Mouse (Mus musculus) limb, embryonic 15.5 days (tissue): Measurements from ENCODE around the gene Trim54. TPM values are rescaled to one million over a fixed set of nuclear protein-coding genes. Genes with fewer than 3 reads are reported as not detected.

Source experiments
- ATAC-seq: fragments of 200-750 bp; cut with Nextera tagmentation; 2 replicates; pipeline ENCODE4 v1.8.0; 2017; ENCODE audit warnings: low read depth, moderate TSS enrichment; ENCODE audit not compliant: insufficient number of reproducible peaks, low FRiP score, low TSS enrichment
- H3K27ac ChIP-seq: fragments of 300-500 bp; sonication (generic); 2 replicates; pipeline ENCODE4 v1.5.1; 2015; ENCODE audit warnings: moderate library complexity, mild to moderate bottlenecking, inconsistent platforms
- H3K27me3 ChIP-seq: fragments of 300-500 bp; sonication (generic); 2 replicates; pipeline ENCODE4 v1.6.1; 2015; ENCODE audit warnings: inconsistent platforms
- H3K36me3 ChIP-seq: fragments of 300-500 bp; sonication (generic); 2 replicates; pipeline ENCODE4 v1.6.1; 2015; ENCODE audit warnings: inconsistent platforms
- H3K4me1 ChIP-seq: fragments of 300-500 bp; sonication (generic); 2 replicates; pipeline ENCODE4 v1.6.1; 2015; ENCODE audit warnings: inconsistent platforms
- H3K4me2 ChIP-seq: fragments of 300-500 bp; sonication (generic); 2 replicates; pipeline ENCODE4 v1.6.1; 2015; ENCODE audit warnings: mild to moderate bottlenecking, inconsistent platforms
- H3K4me3 ChIP-seq: fragments of 300-500 bp; sonication (generic); 2 replicates; pipeline ENCODE4 v1.5.1; 2015; ENCODE audit warnings: mild to moderate bottlenecking, inconsistent platforms
- H3K9ac ChIP-seq: fragments of 300-500 bp; sonication (generic); 2 replicates; pipeline ENCODE4 v1.6.1; 2015; ENCODE audit warnings: inconsistent platforms
- H3K9me3 ChIP-seq: fragments of 300-500 bp; sonication (generic); 2 replicates; pipeline ENCODE4 v1.6.1; 2016; ENCODE audit warnings: inconsistent platforms
- WGBS: fragments of 180-500 bp; shearing (Covaris S2); methylation state at CpG from one replicate; pipeline ENCODE4 v1.1.7; 2015; 5-methylcytosine and 5-hydroxymethylcytosine counted together
- polyA plus RNA-seq: library from polyadenylated mRNA; unstranded; fragments of >200 nt; fragmentation: Nextera tagmentation; extraction: Ambion mirVana; gene quantifications from 2 replicates; pipeline ENCODE4 v1.2.1, GENCODE M21; 2015

The Trim54 gene
- polyA plus RNA-seq, 1 experiment from 2014 or later, result 7.6 TPM

GRCm38 (mm10) chr5:31154152-31154553, 37.6 kb downstream of the Trim54 start, which contains the start of gene Mpv17:
Gene Mpv17, minus strand, starts transcription at chr5:31154251.
- H3K9me3 ChIP-seq, result no peaks in the 10 kb centered on the region
- peak; percentile 84 for ATAC-seq
- peaks cover 33% of the 10 kb centered on the region for H3K36me3 ChIP-seq
- WGBS, result 0% methylated on average over 19 of the region's 19 CpGs
- peak within 1 kb of the TSS; percentile 71 for H3K4me3 ChIP-seq
- peak within 1 kb of the TSS; percentile 56 for H3K9ac ChIP-seq
- H3K27ac ChIP-seq, result peak within 1 kb of the TSS; percentile 89
- peaks cover 12% of the 10 kb centered on the region for H3K4me1 ChIP-seq
- no peaks in the 10 kb centered on the region for H3K27me3 ChIP-seq
- peak within 1 kb of the TSS; percentile 79 for H3K4me2 ChIP-seq

- H3K4me2 ChIP-seq, result no peak overlapping the region
- no peak for ATAC-seq
- peaks cover 90% of the 10 kb centered on the region for H3K36me3 ChIP-seq
- H3K9me3 ChIP-seq, result no peaks in the 10 kb centered on the region
- H3K4me3 ChIP-seq, result no peak overlapping the region
- no peak overlapping the region for H3K9ac ChIP-seq
- H3K27me3 ChIP-seq, result no peaks in the 10 kb centered on the region
- no peaks in the 10 kb centered on the region for H3K4me1 ChIP-seq
- no peak overlapping the region for H3K27ac ChIP-seq
Measured at GRCm38 (mm10) chr5:31162462-31162861, 46.0 kb downstream of the Trim54 start.

GRCm38 (mm10) chr5:31164878-31165277, 48.4 kb downstream of the Trim54 start:
- Histone ChIP-seq H3K9me3 (no peaks in the 10 kb centered on the region), H3K4me2 (no peak overlapping the region), H3K9ac (no peak overlapping the region), H3K27me3 (no peaks in the 10 kb centered on the region), H3K4me3 (no peak overlapping the region), H3K4me1 (no peaks in the 10 kb centered on the region), H3K36me3 (peaks cover 90% of the 10 kb centered on the region), H3K27ac (no peak overlapping the region)
- WGBS, result 97% methylated on average over 1 of the region's 1 CpGs
- ATAC-seq, result no peak

DNA sequence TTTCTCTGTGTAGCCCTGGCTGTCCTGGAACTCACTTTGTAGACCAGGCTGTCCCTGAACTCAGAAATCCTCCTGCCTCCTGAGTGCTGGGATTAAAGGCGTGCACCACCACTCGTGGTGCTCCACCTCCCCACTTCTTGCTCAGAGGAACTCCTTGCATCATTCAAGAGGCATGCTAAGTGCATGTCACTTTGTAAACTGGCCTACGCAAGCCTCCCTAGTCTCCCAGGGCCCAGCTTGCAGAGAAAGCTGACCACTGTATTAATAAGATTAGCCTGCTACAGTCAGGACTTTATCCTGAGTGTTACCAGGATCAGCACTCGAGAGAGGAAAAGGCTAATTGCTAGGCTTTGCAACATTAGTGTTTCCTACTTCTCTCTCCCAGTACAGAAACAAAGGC, 52.1 kb downstream of the Trim54 start:
- Histone ChIP-seq H3K4me2 (no peak overlapping the region), H3K36me3 (peaks cover 96% of the 10 kb centered on the region), H3K9ac (no peak overlapping the region), H3K4me3 (no peak overlapping the region), H3K9me3 (no peaks in the 10 kb centered on the region), H3K4me1 (no peaks in the 10 kb centered on the region), H3K27me3 (no peaks in the 10 kb centered on the region), H3K27ac (no peak overlapping the region)
- 88% methylated on average over 4 of the region's 4 CpGs for WGBS
- ATAC-seq, result no peak

- H3K4me1 ChIP-seq, result 0 out of 2 replicates have a peak, but pooled peaks cover 4% of the 10 kb centered on the region
- H3K36me3 ChIP-seq, result no peaks in the 10 kb centered on the region
- H3K9ac ChIP-seq, result peak overlapping the region; percentile 61
- peak overlapping the region; percentile 77 for H3K4me3 ChIP-seq
- H3K4me2 ChIP-seq, result peak overlapping the region; percentile 78
- peak overlapping the region; percentile 98 for H3K27ac ChIP-seq
- peak; percentile 52 for ATAC-seq
- no peaks in the 10 kb centered on the region for H3K27me3 ChIP-seq
- under 1% methylated on average over 25 of the region's 25 CpGs for WGBS
- H3K9me3 ChIP-seq, result no peaks in the 10 kb centered on the region
Measured at GRCm38 (mm10) chr5:31179301-31179765, 62.8 kb downstream of the Trim54 start.

GRCm38 (mm10) chr5:31179766-31180630, 63.5 kb downstream of the Trim54 start, which contains the start of the genes Gm29609 and Gtf3c2:
Gene Gm29609, minus strand, starts transcription at chr5:31179911.
Gene Gtf3c2, minus strand, starts transcription at chr5:31180144.
- peak; percentile 96 for ATAC-seq
- WGBS, result under 1% methylated on average over 58 of the region's 59 CpGs
- peak within 1 kb of the TSS; percentile 98 for H3K27ac ChIP-seq
- no peaks in the 10 kb centered on the region for H3K36me3 ChIP-seq
- H3K4me1 ChIP-seq, result 0 out of 2 replicates have a peak, but pooled peaks cover 4% of the 10 kb centered on the region
- peak within 1 kb of the TSS; percentile 78 for H3K4me2 ChIP-seq
- no peaks in the 10 kb centered on the region for H3K9me3 ChIP-seq
- peak within 1 kb of the TSS; percentile 61 for H3K9ac ChIP-seq
- peak within 1 kb of the TSS; percentile 77 for H3K4me3 ChIP-seq
- H3K27me3 ChIP-seq, result no peaks in the 10 kb centered on the region

GRCm38 (mm10) chr5:31181183-31181770, 64.8 kb downstream of the Trim54 start:
- H3K9me3 ChIP-seq, result no peaks in the 10 kb centered on the region
- H3K4me1 ChIP-seq, result 0 out of 2 replicates have a peak, but pooled peaks cover 4% of the 10 kb centered on the region
- no peaks in the 10 kb centered on the region for H3K27me3 ChIP-seq
- no peak overlapping the region for H3K27ac ChIP-seq
- no peaks in the 10 kb centered on the region for H3K36me3 ChIP-seq
- H3K4me3 ChIP-seq, result no peak overlapping the region
- ATAC-seq, result no peak
- H3K9ac ChIP-seq, result no peak overlapping the region
- no peak overlapping the region for H3K4me2 ChIP-seq
- WGBS, result 92% methylated on average over 9 of the region's 9 CpGs

GRCm38 (mm10) chr5:31183678-31184077, 67.2 kb downstream of the Trim54 start:
- Histone ChIP-seq H3K9me3 (no peaks in the 10 kb centered on the region), H3K4me3 (no peak overlapping the region), H3K4me1 (0 out of 2 replicates have a peak, but pooled peaks cover 4% of the 10 kb centered on the region), H3K9ac (no peak overlapping the region), H3K27me3 (no peaks in the 10 kb centered on the region), H3K27ac (no peak overlapping the region), H3K4me2 (no peak overlapping the region), H3K36me3 (peaks cover 20% of the 10 kb centered on the region)
- WGBS, result 55% methylated on average over 4 of the region's 4 CpGs
- ATAC-seq, result no peak

Other genes starting within 250 kb of the Trim54 start
- gene Tmem214, start 248.7 kb upstream of the Trim54 start, polyA plus RNA-seq, result 97.7 and 97.9 TPM in 2 replicates
- gene Agbl5, start 228.0 kb upstream of the Trim54 start, polyA plus RNA-seq, result 16.4 and 21.9 TPM in 2 replicates
- gene Ost4, start 208.9 kb upstream of the Trim54 start, polyA plus RNA-seq, result 464 and 505 TPM in 2 replicates
- gene Emilin1, start 203.3 kb upstream of the Trim54 start, polyA plus RNA-seq, result 274 and 287 TPM in 2 replicates
- gene Khk, start 195.3 kb upstream of the Trim54 start, polyA plus RNA-seq, result 23.6 and 28.1 TPM in 2 replicates
- gene Cgref1, start 171.1 kb upstream of the Trim54 start, polyA plus RNA-seq, result 21.0 and 31.7 TPM in 2 replicates
- 128 and 137 TPM in 2 replicates for gene Preb, start 156.4 kb upstream of the Trim54 start, polyA plus RNA-seq
- gene Tcf23, start 148.1 kb upstream of the Trim54 start, polyA plus RNA-seq, result 0.04 and 0.06 TPM in 2 replicates
- gene Atraid, start 68.4 kb upstream of the Trim54 start, polyA plus RNA-seq, result 179 and 184 TPM in 2 replicates
- 10.9 and 14.6 TPM in 2 replicates for gene Slc5a6, start 67.8 kb upstream of the Trim54 start, polyA plus RNA-seq
- 25.1 and 26.3 TPM in 2 replicates for gene Cad, start 61.9 kb upstream of the Trim54 start, polyA plus RNA-seq
- not detected in 2 replicates for gene Dnajc5g, start 10.4 kb upstream of the Trim54 start, polyA plus RNA-seq
- 0.50 and 0.66 TPM in 2 replicates for gene Slc30a3, start 8.5 kb upstream of the Trim54 start, polyA plus RNA-seq
- gene Ucn, start 22.1 kb downstream of the Trim54 start, polyA plus RNA-seq, result not detected in 2 replicates
- 64.0 and 70.5 TPM in 2 replicates for gene Mpv17, start 37.5 kb downstream of the Trim54 start, polyA plus RNA-seq
- 1.2 and 1.3 TPM in 2 replicates for gene Gm29609, start 63.2 kb downstream of the Trim54 start, polyA plus RNA-seq
- gene Gtf3c2, start 63.4 kb downstream of the Trim54 start, polyA plus RNA-seq, result 59.1 and 65.6 TPM in 2 replicates
- 141 and 154 TPM in 2 replicates for gene Snx17, start 76.5 kb downstream of the Trim54 start, polyA plus RNA-seq
- gene Eif2b4, start 76.7 kb downstream of the Trim54 start, polyA plus RNA-seq, result 64.2 and 69.0 TPM in 2 replicates
- gene Zfp513, start 85.6 kb downstream of the Trim54 start, polyA plus RNA-seq, result 8.2 and 9.0 TPM in 2 replicates
- gene Ppm1g, start 104.0 kb downstream of the Trim54 start, polyA plus RNA-seq, result 102 and 106 TPM in 2 replicates
- 167 and 183 TPM in 2 replicates for gene Nrbp1, start 124.2 kb downstream of the Trim54 start, polyA plus RNA-seq
- gene Gm9970, start 124.5 kb downstream of the Trim54 start, polyA plus RNA-seq, result 0.50 TPM in 1 of 2 replicates, not detected in the other
- 9.6 and 12.8 TPM in 2 replicates for gene Krtcap3, start 135.0 kb downstream of the Trim54 start, polyA plus RNA-seq
- gene Ift172, start 174.4 kb downstream of the Trim54 start, polyA plus RNA-seq, result 30.5 and 36.1 TPM in 2 replicates
- 63.2 and 76.9 TPM in 2 replicates for gene Fndc4, start 179.4 kb downstream of the Trim54 start, polyA plus RNA-seq
- 0.11 TPM in 1 of 2 replicates, not detected in the other for gene Gckr, start 180.7 kb downstream of the Trim54 start, polyA plus RNA-seq